Mouse (Mus musculus): Measurements from ENCODE around the gene Rbm45.
A peak's percentile ranks its signal among the peaks of the same experiment; 100 is the strongest.

Rbm45 gene

DNA sequence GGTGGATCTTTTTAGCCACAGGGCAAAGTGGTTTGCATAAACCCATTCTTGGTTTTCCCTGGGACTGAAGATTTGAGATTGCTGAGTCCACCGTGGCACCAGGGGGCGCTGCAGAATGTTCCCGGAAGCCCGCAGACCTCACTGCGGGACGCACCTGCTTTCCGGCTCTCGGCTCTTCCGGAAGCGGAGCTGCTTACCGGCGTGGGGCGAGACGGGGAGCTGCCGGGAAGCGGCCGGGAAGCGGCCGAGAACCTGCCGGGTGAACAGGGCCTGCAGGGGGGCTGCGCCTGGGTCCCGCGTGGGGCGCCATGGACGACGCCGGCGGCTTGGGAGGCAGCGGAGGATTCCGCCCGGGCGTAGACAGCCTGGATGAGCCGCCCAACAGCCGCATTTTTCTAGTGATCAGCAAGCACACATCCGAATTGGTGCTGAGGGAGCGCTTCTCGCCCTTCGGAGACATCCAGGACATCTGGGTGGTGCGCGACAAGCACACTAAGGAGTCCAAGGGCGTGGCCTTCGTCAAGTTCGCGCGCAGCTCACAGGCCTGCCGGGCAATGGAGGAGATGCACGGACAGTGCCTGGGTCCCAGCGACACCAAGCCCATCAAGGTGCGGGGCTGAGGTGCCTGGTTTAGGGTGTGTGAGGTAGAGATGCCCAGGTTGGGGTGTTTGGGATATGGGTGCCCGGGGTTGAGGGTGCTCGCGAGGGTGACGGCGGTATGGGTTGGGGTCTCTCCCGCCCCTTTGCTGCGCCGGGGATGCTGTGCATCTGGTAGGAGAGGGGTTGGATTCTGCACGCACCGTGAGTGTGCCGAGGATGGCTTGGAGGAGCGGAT lies at the start of gene Rbm45:
Rbm45 (plus strand) TSS at position 164 of the 835 bp plus-strand sequence.
- peak; percentile 94 for DNase-seq (ENCODE audit: low spot score)

DNA sequence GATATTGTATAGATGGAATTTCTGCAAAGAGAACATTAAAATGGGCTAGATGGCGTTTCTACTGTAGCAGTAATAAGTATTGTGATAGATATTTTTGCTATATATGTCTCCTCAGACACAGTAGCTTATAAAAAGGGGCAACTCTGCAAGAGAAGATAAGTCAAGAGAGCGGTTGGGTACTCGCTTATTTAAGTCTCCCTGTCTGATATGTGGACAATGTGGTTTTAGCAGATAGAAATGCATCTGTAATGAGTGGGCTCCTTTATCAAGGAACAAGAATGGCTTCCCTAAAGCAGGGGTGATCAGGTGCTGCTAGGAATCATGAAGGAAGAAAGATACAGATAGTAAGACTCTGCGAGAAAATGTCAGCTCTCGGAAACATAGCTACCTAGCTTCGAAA lies 49.4 kb upstream of the Rbm45 start:
- no peak for DNase-seq (ENCODE audit: low spot score)

DNA sequence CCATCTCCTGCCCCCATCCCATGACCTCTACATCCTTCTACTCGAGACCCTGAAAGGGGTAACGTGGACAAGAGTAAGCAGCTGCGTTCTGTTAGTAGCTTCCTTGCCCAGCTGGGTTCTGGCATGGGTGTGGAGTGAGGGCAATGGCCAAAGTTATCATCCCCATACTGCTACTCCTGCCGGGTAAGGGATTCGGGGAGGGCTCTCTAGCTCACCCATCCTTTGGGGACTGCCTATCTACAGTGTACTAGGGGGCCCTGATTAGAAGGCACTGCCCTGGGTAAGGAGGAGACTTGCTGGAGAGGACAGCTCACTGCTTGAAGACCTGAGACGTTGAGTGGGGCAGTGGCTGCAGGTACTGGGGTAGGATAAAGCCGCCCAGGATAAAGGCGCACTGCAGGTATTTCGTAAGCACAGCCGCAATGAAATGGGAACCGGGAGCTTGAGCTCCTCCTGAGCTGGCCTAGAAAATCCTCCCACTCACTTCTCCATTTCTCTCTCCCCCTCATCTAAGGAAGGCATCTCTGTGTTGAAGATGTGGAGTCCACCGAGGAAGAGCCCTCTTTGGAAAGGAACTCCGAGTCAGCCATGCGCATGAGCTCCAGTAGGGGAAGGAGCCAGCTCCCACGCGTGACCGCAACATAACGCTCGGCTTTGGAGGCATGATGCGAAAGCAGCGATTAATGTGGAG lies 46.5 kb upstream of the Rbm45 start:
- no peak for DNase-seq (ENCODE audit: low spot score)

DNA sequence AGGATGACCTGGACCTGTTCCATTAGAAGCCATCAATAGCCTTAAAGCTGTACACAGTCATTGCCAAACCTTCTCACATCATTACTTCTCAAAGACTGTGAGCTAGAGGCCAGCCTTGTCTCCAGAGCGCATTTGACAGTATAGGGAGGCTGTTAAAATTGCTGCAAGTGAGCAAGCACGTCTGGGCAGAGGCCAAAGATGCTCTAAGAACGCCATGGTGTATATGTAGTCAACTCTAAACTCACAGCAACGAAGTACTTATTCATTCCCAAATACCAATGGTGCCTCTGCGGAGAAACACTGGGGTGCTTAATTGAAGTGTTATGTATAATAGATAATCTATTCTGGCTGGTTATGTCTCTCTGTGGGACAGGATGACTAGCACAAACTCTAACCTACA lies 45.3 kb upstream of the Rbm45 start:
- DNase-seq (ENCODE audit: low spot score), result no peak

DNA sequence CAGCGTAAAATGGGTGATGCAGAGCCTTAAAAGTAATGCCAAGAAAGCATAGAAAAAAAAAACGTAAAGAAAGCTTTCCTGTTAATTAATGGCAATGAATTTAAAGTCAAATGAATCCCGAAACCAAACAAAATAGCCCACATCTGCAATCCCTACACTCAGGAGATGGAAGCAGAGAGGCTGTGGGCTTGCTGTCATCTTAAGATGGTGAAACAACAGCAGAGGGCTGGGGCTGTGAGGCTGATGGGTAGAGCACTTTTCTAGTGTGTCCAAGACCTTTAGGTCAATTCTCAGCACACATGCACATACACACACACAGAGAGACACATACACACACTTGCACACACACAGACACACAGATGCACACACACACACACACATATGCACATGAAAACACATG lies 43.6 kb upstream of the Rbm45 start:
- no peak for DNase-seq (ENCODE audit: low spot score)

DNA sequence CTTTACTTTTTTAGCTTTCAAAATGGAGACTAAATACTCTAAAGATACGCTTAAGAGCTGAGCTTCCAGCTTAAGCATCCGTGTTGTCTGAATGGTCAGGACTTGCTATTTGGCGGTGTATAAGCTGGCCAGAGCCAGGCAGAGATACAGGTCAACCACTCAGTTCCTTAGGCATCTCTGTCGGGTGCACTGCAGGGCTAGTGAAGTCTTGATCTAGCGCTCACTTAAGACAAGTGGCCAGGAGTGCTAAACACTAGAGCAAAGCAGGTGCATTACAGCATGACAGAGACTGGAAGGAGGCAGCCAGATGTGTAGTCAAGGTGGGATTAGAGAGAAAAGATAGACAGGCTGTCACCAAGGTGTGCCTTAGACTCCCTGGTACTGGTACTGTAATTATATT lies 39.7 kb upstream of the Rbm45 start:
- DNase-seq (ENCODE audit: low spot score), result no peak

DNA sequence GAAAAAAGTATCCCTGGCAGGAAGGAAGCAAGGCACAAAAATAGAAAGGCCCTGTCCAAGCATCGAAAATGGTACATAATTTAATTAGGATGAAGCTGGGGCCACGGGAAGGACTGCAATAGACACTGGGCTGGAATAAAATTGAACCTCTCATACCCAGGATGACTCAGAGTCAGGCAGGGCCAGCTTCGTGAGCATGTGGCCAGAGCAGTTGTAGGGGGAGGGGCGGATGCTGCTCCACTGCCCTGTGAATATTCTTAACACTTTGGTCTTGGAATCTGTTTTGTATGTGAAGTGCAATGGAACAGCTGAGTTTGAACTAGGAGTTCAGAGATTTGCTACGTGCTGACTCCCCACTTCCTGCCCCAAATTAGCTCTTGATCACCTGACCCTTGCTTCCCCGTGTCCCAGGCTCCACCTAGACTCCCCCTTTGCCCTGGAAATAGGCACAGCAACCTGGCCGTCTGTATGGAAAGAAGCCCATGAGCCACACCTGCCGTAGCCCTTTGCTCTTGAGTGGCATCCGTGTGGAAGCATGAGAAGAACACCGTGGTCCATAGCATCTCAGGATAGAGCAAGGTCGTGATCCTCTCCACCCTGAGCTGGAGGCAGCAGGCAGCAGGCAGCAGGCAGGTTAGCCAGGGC lies 37.5 kb upstream of the Rbm45 start:
- DNase-seq (ENCODE audit: low spot score), result no peak

DNA sequence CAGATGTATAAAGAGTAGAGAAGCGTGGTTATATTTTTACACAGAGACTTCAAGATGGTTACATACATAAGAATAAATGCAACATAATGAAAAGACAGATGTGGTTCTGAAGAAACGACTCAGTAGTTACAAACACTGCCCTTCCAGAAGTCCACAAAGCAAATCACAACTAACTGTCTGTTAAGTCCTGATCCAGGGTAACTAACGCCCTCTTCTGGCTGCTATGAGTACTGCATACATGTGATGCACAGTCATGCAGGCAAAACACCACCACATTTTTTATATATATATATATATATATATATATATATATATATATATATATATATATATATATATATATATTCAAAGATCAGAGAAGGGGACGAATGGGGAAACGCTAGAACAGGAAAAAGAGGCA lies 35.2 kb upstream of the Rbm45 start:
- DNase-seq (ENCODE audit: low spot score), result no peak

DNA sequence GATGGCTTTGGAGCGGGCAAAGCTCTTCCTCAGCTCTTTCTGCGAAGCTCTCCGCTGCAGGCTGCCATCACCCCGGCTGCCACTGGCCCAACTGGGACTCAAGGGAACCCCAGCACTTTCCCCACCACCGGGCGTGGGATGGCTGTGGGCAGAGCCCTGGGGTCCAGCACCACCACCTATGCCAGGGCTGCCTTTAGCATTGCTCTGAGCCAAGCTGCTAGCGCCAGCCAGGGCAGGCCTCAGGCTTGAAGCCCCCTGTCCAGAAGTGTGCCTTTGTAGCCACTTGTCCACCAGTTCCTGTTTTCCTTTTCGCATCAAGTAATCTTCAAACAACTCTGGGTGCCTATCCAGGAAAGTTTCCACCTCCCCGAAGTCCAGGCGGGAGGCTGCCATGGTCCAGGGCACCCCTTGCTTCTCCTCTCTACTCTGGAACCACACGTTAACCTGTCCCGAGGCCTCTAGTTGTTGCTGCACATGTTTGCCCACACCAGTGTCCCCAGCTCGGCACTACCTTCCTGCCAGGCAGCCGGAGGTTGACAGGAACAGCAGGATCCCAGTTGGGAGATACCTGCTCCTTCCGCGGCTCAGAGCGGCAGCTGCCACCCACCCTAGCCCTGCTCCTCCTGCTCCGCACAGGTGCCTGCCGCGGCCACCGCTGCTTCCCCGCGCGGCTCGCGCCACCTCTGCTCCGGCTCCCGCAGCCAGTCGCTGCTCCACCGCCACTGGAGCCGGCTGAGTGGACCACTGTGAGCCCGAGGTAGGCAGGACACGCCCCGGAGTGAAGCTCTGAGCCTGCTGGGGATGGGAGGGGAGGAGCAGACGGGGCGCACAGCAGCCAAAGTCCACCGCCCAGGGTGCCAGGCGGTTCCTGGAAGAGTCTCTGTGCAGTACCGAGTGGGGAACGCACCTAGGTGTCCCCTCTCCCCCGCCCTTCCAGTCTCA lies 31.3 kb upstream of the Rbm45 start, which contains the start of gene Pde11a:
Pde11a (minus strand) TSS at position 560 of the 942 bp plus-strand sequence.
- peak; percentile 53 for DNase-seq (ENCODE audit: low spot score)

DNA sequence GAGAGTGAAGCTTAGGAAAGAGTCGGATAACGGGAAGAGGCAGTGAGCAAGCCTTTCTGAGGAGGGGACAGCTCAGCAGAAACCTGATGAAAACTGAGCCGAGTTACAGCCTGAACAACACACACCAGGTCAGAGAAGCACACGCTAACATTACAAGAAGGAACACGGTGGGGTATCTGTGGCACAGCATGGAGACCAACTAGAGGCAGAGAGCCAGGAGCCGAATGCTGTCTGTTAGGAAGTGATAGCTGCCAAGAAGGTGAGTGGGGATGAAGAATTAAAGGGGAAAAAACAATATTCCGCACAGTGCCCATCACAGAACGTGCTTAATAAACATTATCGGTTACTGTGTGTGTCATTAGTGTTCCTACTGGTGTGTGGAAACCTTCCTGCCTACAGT lies 27.6 kb upstream of the Rbm45 start:
- no peak for DNase-seq (ENCODE audit: low spot score)

DNA sequence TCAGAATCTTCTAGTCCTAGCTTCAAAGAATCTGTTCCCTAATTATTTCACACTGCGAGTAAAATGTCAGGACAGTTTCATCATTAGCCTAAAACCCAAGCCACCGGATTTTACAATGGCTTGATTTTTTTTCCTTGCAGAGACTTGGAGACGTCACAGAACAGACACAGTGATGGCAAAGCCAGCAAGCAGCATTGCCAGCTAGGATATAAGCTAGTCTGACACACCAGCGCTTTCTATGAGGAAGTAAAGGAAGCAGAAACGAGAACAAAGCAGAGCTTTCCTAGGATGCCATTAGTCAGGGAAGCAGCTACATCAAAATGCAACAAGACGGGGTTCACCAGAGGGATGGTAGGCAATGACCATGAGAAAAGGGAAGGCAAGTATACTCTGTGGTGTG lies 21.9 kb upstream of the Rbm45 start:
- DNase-seq (ENCODE audit: low spot score), result no peak

DNA sequence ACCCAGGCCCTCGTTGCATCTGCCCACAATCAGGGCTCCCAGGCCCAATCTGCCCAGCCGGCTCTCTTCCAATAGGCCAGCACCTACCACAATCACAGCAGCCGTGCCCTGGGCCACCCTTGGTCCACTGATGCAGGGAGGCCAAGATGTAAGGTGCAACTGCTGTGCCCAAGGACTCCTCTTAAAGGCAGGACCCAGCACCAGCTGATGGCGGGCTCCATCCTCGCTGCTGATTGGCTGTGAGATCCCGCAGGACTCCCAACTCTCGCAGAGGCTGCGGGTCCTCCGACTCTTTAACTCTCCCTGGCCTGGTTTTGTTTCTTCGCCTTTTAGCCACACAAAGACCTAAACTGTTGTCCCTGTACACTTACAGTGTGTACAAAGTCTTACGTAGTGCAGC lies 9.6 kb upstream of the Rbm45 start, which contains the start of gene Cyct:
Cyct (minus strand) TSS at position 225 of the 400 bp plus-strand sequence.
- no peak for DNase-seq (ENCODE audit: low spot score)

DNA sequence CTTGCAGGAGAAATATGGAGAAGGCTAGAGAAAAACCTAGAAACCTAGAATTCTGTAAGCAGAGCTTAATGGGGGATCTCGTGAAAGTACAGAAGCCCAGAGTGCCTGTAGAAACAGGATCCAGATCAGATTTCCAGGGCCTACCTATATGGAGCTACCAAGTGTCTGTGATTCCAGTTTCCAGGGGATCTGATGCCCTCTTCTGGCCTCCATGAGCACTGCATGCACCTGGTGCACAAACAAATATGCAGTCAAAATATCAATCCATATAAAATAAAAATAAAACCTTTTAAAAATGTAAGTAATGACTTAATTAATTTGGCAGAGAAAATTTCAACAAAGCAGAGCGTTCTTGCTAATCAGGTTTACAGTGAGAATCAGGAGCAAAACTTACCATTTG lies 7.7 kb upstream of the Rbm45 start:
- DNase-seq (ENCODE audit: low spot score), result peak; percentile 48

DNA sequence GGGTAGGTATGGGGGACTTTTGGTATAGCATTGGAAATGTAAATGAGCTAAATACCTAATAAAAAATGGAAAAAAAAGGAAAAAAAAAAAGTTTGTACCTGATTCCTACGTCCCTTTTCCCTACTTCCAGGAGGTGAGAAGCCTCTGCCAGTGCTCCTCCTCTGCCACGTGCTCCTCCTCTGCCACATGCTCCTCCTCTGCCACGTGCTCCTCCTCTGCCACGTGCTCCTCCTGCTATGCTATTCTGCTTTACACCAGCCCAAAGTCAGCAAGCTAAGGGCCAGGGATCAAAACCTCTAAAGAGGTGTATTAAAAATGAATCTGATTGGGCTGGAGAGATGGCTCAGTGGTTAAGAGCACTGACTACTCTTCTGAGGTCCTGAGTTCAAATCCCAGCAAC lies 4.0 kb upstream of the Rbm45 start:
- no peak for DNase-seq (ENCODE audit: low spot score)

DNA sequence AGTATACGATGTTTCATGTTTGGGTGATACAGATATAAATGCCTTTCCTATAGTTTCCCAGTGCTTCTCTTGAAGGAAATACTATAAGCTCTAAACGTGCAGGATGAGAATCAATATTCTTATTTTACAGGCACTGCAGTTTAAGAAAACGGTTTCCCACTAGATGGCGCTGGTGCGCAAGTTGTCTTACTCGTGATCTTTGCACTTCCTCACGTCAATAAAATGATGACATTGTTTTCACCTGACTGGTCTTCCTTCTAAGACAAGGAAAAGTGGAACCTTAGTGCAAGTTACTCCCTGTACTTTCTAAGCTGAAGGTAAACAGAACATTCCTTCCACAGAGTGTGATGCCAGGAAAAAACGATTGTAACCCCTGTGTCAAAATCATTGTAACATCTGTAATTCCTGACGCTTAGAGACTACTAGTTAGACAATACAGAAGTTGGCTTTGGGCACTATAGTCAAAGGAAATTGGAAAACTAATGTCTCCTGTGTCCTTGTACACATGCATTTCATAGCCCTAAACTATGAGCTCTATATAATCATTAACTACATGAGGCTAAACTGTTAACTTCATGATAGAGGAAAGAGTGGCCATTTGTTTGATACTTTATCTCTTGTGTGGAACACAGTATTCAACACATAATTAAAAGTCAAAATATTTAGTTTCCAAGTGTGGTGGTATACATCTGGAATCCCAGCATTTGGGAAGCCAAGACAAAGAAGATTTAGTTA lies 2.4 kb upstream of the Rbm45 start:
- peak; percentile 93 for DNase-seq (ENCODE audit: low spot score)

DNA sequence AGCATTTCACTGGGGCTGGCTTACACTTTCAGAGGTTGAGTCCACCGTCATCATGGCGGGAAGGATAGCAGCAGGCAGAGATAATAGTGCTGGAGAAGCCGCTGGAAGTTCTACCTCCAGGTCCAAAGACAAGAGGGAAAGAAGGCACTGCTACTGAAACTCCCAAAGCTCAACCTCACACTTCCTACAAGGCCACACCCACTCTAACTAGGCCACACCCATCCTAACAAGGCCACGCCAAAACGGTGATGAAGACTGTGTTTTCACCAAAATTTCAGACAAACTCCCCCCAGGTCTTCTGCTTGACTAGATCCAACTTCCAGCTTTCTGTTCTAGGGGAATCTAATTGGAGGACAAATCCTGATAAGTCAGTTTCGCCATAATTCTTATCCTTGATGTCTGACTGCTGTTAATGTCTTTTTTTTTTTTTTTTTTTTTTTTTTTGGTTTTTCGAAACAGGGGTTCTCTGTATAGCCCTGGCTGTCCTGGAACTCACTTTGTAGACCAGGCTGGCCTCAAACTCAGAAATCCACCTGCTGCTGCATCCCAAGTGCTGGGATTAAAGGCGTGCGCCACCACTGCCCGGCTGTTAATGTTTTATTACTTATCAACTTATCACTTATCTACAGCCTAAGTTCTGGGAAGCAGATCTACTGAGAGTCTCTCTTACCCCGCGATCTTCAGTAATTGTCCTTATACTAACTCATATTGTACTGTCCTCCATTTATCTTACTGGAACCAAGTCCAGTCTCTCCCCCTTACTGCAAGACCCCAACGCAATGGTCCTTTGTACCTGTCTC lies 723 bp upstream of the Rbm45 start:
- no peak for DNase-seq (ENCODE audit: low spot score)

DNA sequence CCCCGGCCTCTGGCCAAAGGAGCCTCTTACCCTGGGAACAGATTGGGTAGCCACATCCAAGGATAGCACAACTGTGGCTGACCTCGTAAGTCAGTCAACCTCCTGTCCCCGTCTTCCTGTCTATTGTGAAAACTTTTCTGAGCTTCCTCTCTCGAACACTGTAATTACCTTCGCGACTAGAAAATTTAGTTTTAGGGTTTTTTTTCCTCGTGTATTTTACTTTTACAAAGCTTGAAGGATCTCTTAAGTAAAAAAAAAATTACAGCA lies 805 bp downstream of the Rbm45 start:
- no peak for DNase-seq (ENCODE audit: low spot score)

DNA sequence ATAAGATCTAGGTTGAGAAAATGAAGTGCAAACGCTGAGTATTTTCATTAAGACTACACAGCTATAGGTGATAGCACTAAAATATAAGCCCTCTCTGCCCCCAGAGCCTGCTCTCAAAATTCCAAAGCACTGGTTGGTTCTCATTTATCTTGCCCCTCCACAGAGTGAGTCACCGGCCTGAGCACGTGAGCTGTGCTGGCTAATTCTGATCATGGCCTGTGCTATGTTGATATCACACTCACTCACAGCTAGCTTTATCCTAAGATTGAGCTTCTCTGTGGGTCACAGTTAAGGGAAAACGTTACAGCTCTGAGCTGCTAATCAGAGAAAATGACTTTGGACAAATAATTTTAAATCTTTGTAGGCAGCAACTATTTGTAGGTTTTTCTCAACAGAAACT lies 2.5 kb downstream of the Rbm45 start:
- no peak for DNase-seq (ENCODE audit: low spot score)

DNA sequence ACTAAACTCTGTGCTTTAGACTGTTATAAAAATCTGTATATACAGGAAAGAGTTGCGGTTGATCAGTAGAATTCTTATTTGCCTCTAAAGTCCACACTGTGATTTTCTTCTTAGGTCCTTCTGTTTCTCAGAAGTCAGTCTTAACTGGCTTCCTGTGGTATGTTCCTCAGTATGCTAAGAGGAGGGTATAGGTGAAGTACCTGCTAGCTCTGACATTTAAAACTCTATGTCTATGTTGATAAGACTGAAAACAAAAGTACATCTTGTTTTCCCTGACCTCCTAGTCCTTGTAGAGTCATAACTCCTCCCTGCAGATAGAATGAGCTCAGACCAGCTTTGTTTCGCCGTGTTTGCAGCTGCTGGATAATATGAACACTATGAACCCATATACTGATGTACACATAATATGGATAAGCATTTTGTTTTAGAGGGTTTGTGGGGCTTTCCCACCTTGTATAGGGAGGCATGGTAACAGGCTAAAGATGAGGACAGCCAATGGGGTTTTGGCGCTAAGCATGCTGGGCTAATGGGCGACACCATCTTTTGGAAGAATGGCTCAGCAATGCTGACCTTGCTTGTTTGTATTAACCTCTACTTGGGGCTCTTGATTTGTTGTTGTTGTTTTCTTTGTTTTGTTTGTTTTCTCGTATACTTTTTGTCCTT lies 4.9 kb downstream of the Rbm45 start:
- DNase-seq (ENCODE audit: low spot score), result no peak

DNA sequence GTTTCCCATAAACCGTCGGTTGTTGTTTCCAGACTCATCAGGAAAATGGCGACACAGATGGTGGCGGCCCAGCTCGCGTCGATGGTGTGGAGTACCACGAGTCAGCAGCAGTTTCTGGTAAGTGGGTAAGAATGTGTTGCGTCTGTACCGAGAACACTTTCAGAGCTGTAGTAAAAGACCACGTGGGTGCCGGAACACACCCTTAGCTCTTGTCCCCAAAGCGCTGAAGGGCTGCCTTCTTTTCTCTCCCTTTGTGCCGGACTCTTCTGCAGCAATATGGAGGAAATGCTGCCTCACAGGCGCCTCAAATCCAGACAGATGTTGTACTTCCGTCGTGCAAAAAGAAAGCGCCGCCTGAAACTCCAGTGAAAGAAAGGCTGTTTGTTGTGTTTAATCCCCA lies 8.9 kb downstream of the Rbm45 start:
- DNase-seq (ENCODE audit: low spot score), result no peak
